Mouse (Mus musculus): ENCODE measurements around the gene Add1. TPM values are rescaled to one million over a fixed set of nuclear protein-coding genes. Genes with fewer than 3 reads are reported as not detected.

The Add1 gene
- 100 to 1,000 TPM; 214 to 234 TPM for polyA plus RNA-seq (2017; shearing (Covaris generic))

GRCm38 (mm10) chr5:34573268-34574221, at the start of gene Add1:
Gene Add1, plus strand, starts transcription at chr5:34573664.

DNA sequence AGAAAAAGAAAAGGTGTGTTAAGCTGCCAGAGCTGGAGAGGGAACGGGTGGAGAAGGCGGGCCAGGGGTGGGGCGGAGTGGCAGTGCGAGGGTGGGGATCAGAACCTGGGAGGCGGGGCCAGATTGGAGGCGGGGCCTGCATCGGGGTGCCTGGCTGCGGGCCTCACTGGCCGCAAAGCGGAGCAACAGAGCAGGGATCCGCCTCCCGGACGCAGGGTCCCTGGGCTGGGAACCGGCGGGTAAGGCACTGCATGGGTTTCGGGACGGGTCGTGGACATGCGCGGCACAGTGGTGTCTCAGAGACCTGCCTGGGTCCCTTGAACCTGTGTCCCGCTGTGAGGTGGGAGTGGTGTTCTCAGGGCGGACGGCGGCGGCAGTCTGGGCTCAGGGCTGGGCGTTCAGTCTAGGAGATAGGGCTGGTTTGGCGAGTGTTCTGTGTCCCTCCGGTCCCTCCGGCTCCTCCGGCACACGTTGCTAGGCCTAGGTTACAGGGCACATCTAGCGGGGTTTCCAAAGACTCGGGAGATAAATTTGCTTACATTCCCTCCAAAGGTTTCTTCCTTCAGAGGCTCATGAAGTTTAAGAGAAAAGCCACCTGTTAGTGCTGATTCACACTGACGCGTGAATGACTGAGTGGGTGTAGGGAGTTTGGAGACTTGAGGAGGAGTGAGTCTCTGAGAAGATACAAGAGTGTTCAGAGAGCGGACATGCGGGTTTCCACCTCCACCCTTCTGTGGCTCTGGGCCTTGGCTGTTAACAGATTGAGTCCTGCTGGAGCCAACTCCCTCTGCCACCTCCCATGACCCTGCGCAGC, 47.6 kb upstream of the Add1 start, which contains the start of gene Sh3bp2:
TSS of gene Sh3bp2 (plus strand) at position 176 of the 814 bp plus-strand sequence.

GRCm38 (mm10) chr5:34636481-34637287, 63.2 kb downstream of the Add1 start, which contains the start of gene Mfsd10:
Gene Mfsd10, minus strand, starts transcription at chr5:34637212.

DNA sequence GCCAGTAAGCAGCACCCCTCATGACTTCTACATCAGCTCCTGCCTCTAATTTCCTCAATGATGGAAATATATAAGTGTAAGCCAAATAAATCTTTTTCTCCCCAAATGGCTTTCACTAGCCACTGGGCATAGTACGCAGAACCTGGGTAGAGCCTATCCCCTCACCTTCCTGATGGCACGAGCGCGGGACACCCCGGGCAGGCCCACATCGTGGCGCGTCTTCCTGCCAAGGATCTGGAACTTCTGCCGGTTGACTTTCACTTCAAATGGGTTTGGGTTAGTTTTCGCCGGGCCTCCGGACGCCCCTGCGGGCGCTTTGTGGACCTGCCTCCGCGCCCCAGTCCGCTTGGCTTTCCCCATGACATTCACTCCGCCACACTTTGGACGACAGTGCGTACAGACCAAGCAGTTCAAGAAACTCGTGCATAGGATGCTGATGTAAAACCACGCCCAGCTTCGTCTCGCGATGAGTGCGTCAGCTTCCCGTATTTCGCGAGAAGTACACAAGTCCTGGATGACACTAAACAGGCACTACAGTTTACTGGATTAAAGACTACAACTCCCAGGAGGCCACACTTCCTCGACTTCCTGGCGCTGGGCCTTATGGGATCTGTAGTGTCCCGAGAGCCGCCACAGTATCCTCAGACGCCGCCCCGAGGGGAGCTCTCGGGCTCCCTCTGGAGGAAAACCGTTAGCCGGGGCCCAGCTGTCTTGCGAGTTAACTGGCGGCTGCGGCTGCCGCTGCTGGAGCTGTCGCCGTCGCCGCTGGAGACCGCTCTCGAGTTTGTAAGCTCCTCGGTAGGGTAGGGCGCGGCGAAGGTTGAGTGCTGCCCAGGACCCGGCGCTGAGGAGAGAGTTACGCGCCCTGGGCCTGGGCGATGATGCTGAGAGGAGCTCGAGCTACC, 86.5 kb downstream of the Add1 start, which contains the start of the genes Nop14 and Grk4:
TSS of gene Nop14 (minus strand) at position 463 of the 905 bp plus-strand sequence.
TSS of gene Grk4 (plus strand) at position 694 of the 905 bp plus-strand sequence.

Other genes with a start within 250 kb of the Add1 start
- gene Rnf4, start 237.4 kb upstream of the Add1 start, polyA plus RNA-seq (2017; shearing (Covaris generic)), result 100 to 1,000 TPM; 130 to 151 TPM
- 10 to 100 TPM; 17.1 to 17.5 TPM for gene Fam193a, start 203.7 kb upstream of the Add1 start, polyA plus RNA-seq (2017; shearing (Covaris generic))
- 10 to 100 TPM; 25.1 to 40.9 TPM for gene Tnip2, start 59.7 kb upstream of the Add1 start, polyA plus RNA-seq (2017; shearing (Covaris generic))
- 10 to 100 TPM; 16.1 to 18.9 TPM for gene Sh3bp2, start 47.8 kb upstream of the Add1 start, polyA plus RNA-seq (2017; shearing (Covaris generic))
- 100 to 1,000 TPM in 1 of 2 experiments, 10 to 100 TPM in 1; 71.3 to 139 TPM for gene Mfsd10, start 63.5 kb downstream of the Add1 start, polyA plus RNA-seq (2017; shearing (Covaris generic))
- gene Nop14, start 86.5 kb downstream of the Add1 start, polyA plus RNA-seq (2017; shearing (Covaris generic)), result 10 to 100 TPM; 27.5 to 39.1 TPM
- 10 to 100 TPM; 10.0 to 13.2 TPM for gene Grk4, start 86.7 kb downstream of the Add1 start, polyA plus RNA-seq (2017; shearing (Covaris generic))
- 10 to 100 TPM; 13.6 to 18.3 TPM for gene Htt, start 188.1 kb downstream of the Add1 start, polyA plus RNA-seq (2017; shearing (Covaris generic))